Mouse (Mus musculus) bone marrow, adult 2 months (tissue): ENCODE results near the gene Pip4k2c.

ENCODE experiments used
- CTCF ChIP-seq: fragments of 200-500 bp; IDR thresholded peaks from 2 replicates; pipeline ENCODE4 v1.5.1; 2011; ENCODE audit warnings: low read length, control low read depth; ENCODE audit not compliant: control insufficient read depth, insufficient read depth
- POLR2A ChIP-seq: fragments of 200-500 bp; IDR thresholded peaks from 2 replicates; pipeline ENCODE4 v1.6.1; 2011; ENCODE audit warnings: low read depth, mild to moderate bottlenecking, control low read depth, low read length, borderline replicate concordance; ENCODE audit not compliant: control insufficient read depth

- TF ChIP-seq POLR2A: no peak
- no peak for TF ChIP-seq CTCF
These were observed 14.3 kb downstream of the Pip4k2c start for GRCm38 (mm10) chr10:127197104-127197503.
